Mouse (Mus musculus): ENCODE data around the gene Zfp942.

The Zfp942 gene

GRCm38 (mm10) chr17:21962107-21962907 is at the start of gene Zfp942, which contains the start of gene Zfp943:
TSS of gene Zfp942 (minus strand) at chr17:21962464.
TSS of gene Zfp943 (plus strand) at chr17:21962552.
- peak; percentile 69 to 78 for DNase-seq

- no peak for DNase-seq
These were observed 1.0 kb upstream of the Zfp942 start for GRCm38 (mm10) chr17:21963302-21963701.

GRCm38 (mm10) chr17:21909456-21910052 is 52.7 kb downstream of the Zfp942 start, which contains the start of gene Zfp995:
TSS of gene Zfp995 (minus strand) at chr17:21909926.
- DNase-seq: peak; percentile 68

- DNase-seq: no peak
These were observed 53.2 kb downstream of the Zfp942 start for GRCm38 (mm10) chr17:21909039-21909438.
